In genomic region chr2:137757231-137758212, GRCm38 (mm10) we compare ENCODE assay signal across 9 mouse cellular contexts.
DNase-seq lines count a peak whose midpoint lies in the region; ATAC-seq lines count a peak whose summit lies in the region.
"Had no signal": no experiment of that assay in that cellular context is flagged by ENCODE, and none has a peak within 500 bp of the region (broad histone marks: within the 10 kb centered on the region; RNA-seq: fewer than 3 reads in every experiment).

No protein-coding gene starts in this region.

- no peaks in the 10 kb centered on the region for H3K4me1 ChIP-seq in hindbrain, embryonic 11.5 days (replicated peaks; ENCODE audit: control insufficient read depth, insufficient read depth, low read length)

- DNase-seq in cerebellum, postnatal 10 days: peak; percentile 6 to 9
- no peak for DNase-seq in cerebellum, postnatal 36 days
- DNase-seq in NIH3T3 (ENCODE audit: low read depth): peak; percentile 54
- DNase-seq in hindbrain, embryonic 11.5 days (ENCODE audit: low spot score): peak; percentile 14
- DNase-seq in lung, postnatal 36 days: peak; percentile 72
- no peak for DNase-seq in right cerebral cortex, adult 2 months (ENCODE audit: low spot score in 2 of 2)
- DNase-seq in kidney, adult 8-10 months: no peak
- no peak for DNase-seq in cerebellum, postnatal 4 days (ENCODE audit: low spot score in 2 of 2)

- no peak overlapping the region for H3K9ac ChIP-seq in hindbrain, embryonic 11.5 days (ENCODE audit: low read depth, low read length)

- H3K4me3 ChIP-seq in hindbrain, embryonic 11.5 days (ENCODE audit: low read depth, low read length): no peak overlapping the region

- H3K27me3 ChIP-seq in hindbrain, embryonic 11.5 days (ENCODE audit: control insufficient read depth, insufficient read depth, low read length): no peaks in the 10 kb centered on the region

- WGBS in hindbrain, embryonic 11.5 days: 43% methylated on average over 13 of the region's 13 CpGs

- H3K36me3 ChIP-seq in hindbrain, embryonic 11.5 days (ENCODE audit: control insufficient read depth, insufficient read depth, low read length): no peaks in the 10 kb centered on the region

- no peak overlapping the region for H3K27ac ChIP-seq in hindbrain, embryonic 11.5 days (ENCODE audit: low read depth, low read length)

- ATAC-seq in hindbrain, embryonic 11.5 days (ENCODE audit: low FRiP score): peak; percentile 73; the same call in 1 of the 2 replicates

- H3K9me3 ChIP-seq in hindbrain, embryonic 11.5 days (ENCODE audit: control insufficient read depth, low read length): no peaks in the 10 kb centered on the region

- H3K4me2 ChIP-seq in hindbrain, embryonic 11.5 days (replicated peaks; ENCODE audit: low read depth, low read length): no peak overlapping the region
- H3K4me2 ChIP-seq: liver, embryonic 11.5 days had no signal

Comparison
In these comparisons a context has a peak if more than half of its experiments do, and no peak if none do; other contexts are left out.
1. DNase-seq: peak in cerebellum, postnatal 10 days (2 of 2), NIH3T3 (single experiment), hindbrain, embryonic 11.5 days (single experiment) and lung, postnatal 36 days (single experiment); none in cerebellum, postnatal 36 days (0 of 2), right cerebral cortex, adult 2 months (0 of 2), kidney, adult 8-10 months (0 of 2) and cerebellum, postnatal 4 days (0 of 2).